Mouse (Mus musculus) neural tube, embryonic 10.5 days (tissue): ENCODE measurements around the gene Igsf11.
A peak's percentile ranks its signal among the peaks of the same experiment; 100 is the strongest.
"Not testable (repeated sequence)": the region's sequence is repeated elsewhere in the genome, so short reads cannot be mapped to it uniquely, and the experiment has no call there.

Experiments
- DNase-seq: peaks from one replicate; pipeline ENCODE4 v3.0.0-alpha.2; 2017; ENCODE audit warnings: low spot score; ENCODE audit errors: extremely low spot score

Gene Igsf11

GRCm38 (mm10) chr16:38982508-38983236 is 90.2 kb downstream of the Igsf11 start:
- DNase-seq = no peak

- not testable (repeated sequence) for DNase-seq
These were observed 91.4 kb downstream of the Igsf11 start for GRCm38 (mm10) chr16:38983850-38984249.

DNA sequence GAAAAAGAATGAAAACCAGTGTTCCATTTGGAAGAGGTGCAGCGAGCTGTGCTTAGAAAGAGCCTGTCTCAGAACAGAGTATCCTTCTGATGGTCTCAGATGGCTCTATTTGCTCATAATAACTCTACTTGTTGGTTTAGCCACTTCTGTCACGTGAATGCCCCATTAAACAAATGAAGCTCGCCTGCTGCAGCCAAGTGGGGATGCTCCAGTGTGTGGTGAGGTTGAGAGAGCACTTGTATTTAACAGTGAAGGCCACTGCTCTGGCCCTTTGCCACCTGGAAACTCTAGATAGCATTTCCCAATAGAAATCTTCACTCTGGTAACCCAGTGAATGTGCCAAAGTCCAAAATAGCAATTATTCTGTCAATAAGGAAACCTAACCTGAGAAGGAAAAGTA is 92.9 kb downstream of the Igsf11 start:
- DNase-seq = no peak

DNA sequence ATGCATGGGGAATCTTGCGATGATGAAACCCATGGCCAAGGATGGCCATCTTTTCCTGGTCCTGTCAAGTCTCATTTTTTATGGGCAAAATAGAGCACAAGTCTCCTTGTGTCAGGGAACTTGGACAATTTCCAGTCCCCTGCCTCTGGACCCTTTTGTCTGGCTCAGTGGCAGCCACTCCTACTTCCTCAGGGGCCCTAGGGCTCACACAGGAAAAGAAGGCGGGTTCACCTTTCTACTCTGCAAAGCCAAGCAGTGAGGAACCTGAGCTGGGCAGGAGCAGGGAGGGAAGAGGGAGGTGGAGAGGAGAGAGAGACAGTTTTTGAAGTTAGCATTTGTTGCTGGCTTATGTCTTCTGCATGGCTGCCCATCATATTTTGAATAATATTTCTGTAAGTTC is 93.9 kb downstream of the Igsf11 start:
- DNase-seq = no peak

GRCm38 (mm10) chr16:38993711-38994110 is 101.2 kb downstream of the Igsf11 start:
- no peak for DNase-seq

- DNase-seq = no peak
These were observed 106.2 kb downstream of the Igsf11 start for GRCm38 (mm10) chr16:38998496-38999258.

DNA sequence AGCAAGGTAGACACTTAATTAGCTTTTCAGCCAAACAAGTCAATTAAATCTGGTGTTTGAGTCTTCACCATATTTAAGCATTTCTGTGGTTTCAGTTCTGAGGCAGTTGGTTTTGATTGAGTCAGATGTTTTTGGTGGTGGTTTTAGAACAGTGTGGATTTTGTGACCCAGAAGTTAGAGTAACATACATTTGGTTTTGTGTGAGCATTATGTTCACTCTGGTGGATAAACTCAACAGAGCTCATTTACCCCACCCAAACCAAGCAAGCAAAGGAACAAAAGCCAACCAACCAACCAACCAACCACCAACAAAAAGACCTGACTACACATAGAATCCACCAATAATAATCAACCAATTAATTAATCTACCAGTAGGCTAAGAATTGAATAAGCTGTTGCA is 106.8 kb downstream of the Igsf11 start:
- no peak for DNase-seq

DNA sequence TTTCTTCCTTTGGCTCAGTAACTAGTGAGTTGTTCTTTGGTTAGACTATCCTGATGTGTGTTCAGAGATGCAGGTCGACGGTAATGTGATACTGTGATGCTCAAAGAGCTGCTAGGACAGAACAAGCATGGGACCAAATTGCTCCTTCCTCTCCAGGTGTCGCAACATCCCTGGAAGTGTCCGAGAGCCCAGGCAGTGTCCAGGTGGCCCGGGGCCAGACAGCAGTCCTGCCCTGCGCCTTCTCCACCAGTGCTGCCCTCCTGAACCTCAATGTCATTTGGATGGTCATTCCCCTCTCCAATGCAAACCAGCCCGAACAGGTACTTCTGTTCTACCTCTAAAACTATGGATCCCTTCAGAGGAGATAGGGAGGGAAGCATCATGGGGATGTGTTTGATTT is 114.5 kb downstream of the Igsf11 start:
- no peak for DNase-seq

GRCm38 (mm10) chr16:39019449-39019848 is 127.0 kb downstream of the Igsf11 start:
- DNase-seq = no peak

DNA sequence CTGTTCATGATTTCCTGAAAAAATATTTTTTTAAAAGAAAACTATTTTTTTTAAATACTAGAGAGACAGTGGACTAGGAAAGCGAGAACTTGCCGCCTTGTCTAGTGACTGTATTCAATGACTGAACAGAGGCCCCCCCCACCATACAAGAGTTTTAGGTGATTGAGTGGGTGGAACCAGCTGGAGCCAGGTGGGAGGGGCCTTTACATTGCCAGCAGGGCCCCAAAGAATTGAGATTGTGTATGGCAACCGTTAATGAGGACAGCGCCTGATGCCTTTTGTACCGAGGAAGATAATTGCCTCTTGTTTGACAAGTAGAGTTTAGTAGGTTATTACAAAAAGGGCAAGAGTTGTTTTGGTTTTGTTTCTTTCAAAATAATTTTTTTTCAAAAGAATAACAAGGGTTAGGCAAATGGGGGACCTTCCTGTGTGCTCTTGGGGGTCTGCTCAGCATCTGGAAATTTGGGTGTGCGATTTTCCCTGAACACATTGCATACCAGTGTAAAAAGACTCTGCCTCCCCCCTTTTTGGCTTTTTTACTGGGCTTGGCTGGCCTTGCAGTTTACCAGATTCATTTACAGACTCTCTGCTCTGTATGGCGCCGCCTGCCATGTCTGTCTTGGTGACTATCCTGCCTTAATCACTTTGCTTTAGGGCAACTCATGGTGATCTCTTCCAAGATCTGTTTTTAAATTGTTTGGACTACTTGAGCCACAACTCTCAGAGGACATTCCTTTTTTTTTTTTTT is 133.7 kb downstream of the Igsf11 start:
- DNase-seq = no peak

GRCm38 (mm10) chr16:39031350-39031749 is 138.9 kb downstream of the Igsf11 start:
- DNase-seq = no peak

GRCm38 (mm10) chr16:39037257-39037656 is 144.8 kb downstream of the Igsf11 start:
- DNase-seq = no peak

GRCm38 (mm10) chr16:39044381-39044780 is 151.9 kb downstream of the Igsf11 start:
- DNase-seq = no peak

GRCm38 (mm10) chr16:39048889-39049288 is 156.4 kb downstream of the Igsf11 start:
- DNase-seq = peak; percentile 39

- peak; percentile 82 for DNase-seq
These were observed 160.5 kb downstream of the Igsf11 start for GRCm38 (mm10) chr16:39052971-39053370.

DNA sequence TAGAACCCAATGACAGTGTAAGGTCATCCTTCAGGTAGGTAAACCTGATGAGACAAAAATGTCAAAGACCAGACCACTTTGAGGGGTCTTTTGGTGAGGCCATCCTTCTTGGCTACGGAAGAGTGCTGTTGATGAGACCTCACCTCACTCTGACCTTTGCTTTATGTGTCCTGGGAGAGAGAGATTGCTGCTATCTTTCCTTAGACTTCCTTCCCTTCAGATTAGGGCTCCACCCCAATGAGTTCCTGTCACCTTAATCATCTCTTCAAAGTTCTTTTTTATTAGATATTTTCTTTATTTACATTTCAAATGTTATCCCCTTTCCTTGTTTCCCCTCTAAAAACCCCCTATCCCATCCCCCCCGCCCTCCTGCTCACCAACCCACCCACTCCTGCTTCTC is 161.3 kb downstream of the Igsf11 start:
- no peak for DNase-seq

DNA sequence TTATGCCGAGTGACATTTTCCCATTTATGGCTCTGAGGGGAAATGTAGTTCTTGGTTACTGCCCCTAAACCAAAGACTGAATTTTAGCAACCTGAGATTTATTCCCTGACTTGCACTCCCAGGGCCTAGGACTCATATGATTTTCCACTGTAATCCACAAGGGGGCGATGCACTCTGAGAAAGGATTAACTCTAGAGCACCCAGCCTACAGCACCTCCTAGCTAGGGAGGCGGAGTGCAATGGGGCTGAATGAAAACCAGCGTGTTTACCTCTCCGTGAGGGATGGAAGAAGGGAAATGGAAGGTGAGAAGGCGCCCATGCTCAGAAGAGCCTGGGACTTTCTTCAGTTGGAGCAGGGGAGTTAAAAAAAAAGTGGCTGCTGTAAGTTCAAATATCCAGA is 163.6 kb downstream of the Igsf11 start:
- peak; percentile 47 for DNase-seq

DNA sequence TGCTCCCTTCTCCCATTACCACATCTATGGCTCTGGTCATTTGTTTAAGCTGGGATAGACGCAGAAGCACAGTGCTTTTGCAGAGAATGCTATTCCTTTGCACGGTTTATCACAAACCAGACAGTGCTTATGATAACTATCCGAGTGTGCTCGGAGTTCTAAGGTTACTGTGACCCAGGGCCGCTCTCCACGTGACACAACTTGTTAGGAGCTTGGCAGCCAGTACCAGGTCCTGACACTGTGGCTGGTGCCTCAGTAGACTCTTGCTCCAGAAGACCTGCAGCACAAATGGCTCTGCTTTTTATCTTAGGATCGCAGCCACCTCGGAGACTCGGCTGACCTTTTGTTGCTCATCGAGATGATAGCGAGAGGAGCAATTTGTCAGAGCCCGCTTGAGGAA is 164.5 kb downstream of the Igsf11 start:
- no peak for DNase-seq

DNA sequence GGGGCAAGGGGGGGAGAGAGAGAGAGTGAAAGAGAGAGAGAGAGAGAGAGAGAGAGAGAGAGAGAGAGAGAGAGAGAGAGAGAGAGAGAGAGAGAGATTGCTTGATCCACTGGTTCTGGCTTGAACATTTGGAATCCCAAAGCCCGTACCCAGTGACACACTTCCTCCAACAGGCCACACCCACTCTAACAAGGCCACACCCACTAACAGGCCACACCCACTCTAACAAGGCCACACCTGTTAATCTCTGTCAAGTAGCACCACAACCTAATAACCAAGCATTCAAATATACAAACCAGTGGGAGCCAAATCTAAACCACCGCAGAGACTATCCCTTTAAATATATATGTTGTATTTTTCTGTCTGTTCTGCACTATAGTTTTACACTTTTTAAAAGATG is 166.4 kb downstream of the Igsf11 start:
- no peak for DNase-seq

DNA sequence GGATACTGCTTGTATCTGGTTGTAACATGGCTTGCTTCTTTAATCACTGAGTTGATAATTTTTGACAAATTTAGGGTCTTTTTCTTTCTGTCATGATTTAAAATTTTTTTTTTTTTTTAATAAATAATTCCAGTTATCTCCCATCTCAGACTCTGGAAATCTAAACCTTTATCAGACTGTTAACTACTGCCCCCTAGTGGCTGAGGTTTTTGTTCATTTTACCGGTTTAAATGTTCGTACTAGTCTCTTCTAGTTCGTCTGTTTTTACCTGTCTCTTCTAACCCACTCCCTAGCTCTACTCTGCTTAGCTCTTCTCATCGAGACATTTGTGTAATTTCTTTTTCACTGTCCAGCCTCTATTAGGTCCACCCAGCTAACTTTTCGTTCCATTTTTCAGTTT is 170.1 kb downstream of the Igsf11 start:
- DNase-seq = no peak

DNA sequence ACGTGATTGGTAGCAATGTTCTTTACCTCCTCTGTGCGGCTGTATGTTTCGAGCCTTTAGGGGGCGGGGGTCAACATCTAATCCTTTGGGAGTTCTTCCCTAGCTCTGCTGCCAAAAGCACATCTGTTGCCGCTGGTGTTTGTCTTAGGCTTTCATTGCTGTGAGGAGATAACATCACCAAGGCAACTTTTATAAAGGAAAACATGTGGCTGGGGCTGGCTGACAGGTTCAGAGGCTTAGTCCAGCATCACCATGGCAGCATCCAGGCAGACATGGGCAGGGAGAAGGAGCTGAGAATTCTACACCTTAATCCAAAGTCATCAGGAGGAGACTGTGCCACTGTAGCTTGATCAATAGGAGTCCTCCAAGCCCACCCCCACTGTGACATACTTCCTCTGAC is 173.1 kb downstream of the Igsf11 start:
- no peak for DNase-seq

DNA sequence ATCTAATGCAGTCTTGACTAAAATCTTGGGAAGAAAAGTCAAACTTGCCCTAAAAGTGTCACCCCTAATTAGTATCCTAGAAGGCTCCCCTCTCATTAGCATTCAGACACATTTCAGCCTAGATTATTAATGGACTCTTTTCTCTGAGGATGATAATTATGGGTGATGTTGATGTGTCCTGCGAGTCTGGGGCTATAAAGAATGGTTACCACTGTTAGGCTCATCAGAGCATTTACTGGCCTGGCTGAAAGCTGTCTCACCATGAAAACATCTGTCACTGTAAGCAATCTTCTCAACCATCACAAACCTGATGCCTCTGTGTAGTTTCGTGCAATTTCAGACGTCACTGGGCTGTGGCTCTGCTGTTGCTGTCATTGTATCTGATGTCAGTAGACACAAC is 179.0 kb downstream of the Igsf11 start:
- no peak for DNase-seq
